ENCODE assay signal across 15 mouse cellular contexts in the genomic region with DNA sequence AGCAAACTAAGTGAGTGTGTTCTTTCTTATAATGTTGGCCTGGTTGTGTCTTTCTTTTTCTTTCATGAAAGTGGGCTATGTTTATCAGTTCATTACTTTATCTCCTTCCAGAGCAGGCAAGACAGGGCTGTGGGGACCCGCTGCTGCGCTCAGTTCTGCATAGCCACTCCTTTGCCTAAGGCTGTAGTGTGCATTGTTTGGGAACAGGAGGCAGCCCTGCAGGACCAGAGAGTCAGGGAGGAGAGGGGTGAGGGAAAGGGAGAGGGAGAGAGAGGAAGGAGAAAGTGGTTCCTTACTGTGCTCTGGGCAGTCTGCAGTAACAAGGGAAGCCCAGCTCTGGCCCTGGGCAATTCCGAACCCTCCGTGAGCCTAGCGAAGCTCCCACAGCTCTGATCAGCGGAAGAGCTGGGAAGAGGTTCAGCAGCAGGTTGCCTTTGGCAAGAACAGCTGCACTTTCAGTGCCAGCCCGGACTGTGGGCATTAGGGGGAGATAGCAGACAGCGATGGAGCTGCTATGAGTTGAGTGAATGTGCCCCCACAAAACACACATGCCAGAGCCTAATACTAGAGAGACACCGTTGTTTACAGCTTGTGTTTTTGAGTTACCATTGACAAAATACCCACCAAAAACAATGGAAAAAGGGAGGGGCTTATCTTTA. TPM values are rescaled to one million over a fixed set of nuclear protein-coding genes. Genes with fewer than 3 reads are reported as not detected.
A peak's percentile ranks its signal among the peaks of the same experiment; 100 is the strongest.
DNase-seq lines count a peak whose midpoint lies in the region; ATAC-seq and TF ChIP-seq lines count a peak whose summit lies in the region.
"Had no signal": no experiment of that assay in that cellular context is flagged by ENCODE, and none has a peak within 500 bp of the region (broad histone marks: within the 10 kb centered on the region; RNA-seq: fewer than 3 reads in every experiment).

No protein-coding gene starts in this region.

- H3K9me3 ChIP-seq in forebrain, embryonic 13.5 days (replicated peaks), result no peaks in the 10 kb centered on the region
- no peaks in the 10 kb centered on the region for H3K9me3 ChIP-seq in forebrain, embryonic 12.5 days
- H3K9me3 ChIP-seq in hindbrain, postnatal 0 days (ENCODE audit: low read length), result no peaks in the 10 kb centered on the region
- H3K9me3 ChIP-seq in neural tube, embryonic 12.5 days, result no peaks in the 10 kb centered on the region
- H3K9me3 ChIP-seq in liver, embryonic 11.5 days (ENCODE audit: control insufficient read depth, low read length), result no peaks in the 10 kb centered on the region

- peak; percentile 45 for DNase-seq in brain, embryonic 14.5 days (ENCODE audit: low read depth)
- peak; percentile 58 for DNase-seq in hindbrain, postnatal 0 days (ENCODE audit: low spot score)
- DNase-seq in right cerebral cortex, postnatal 10 days (ENCODE audit: low spot score in 2 of 2), result no peak
- no peak for DNase-seq in adrenal gland, postnatal 4 days (ENCODE audit: low spot score in 2 of 2)
- DNase-seq in liver, embryonic 11.5 days (ENCODE audit: low spot score), result no peak
- DNase-seq: adrenal gland, postnatal 36 days; B cell, adult 2 months; cerebellum, adult 11-12 months; gastrocnemius, postnatal 36 days; kidney, adult 8-10 months; lung, embryonic 14.5 days; thymus, adult 2 months had no signal

- H3K36me3 ChIP-seq in forebrain, embryonic 13.5 days (ENCODE audit: poor library complexity, severe bottlenecking), result no peaks in the 10 kb centered on the region
- no peaks in the 10 kb centered on the region for H3K36me3 ChIP-seq in forebrain, embryonic 12.5 days (replicated peaks)
- H3K36me3 ChIP-seq in hindbrain, postnatal 0 days (ENCODE audit: insufficient read depth, low read length), result no peaks in the 10 kb centered on the region
- H3K36me3 ChIP-seq in neural tube, embryonic 12.5 days, result no peaks in the 10 kb centered on the region
- H3K36me3 ChIP-seq in liver, embryonic 11.5 days (ENCODE audit: control insufficient read depth, insufficient read depth, low read length), result no peaks in the 10 kb centered on the region

- H3K27me3 ChIP-seq in forebrain, embryonic 13.5 days, result 0 out of 2 replicates have a peak, but pooled peaks cover 3% of the 10 kb centered on the region
- peaks cover 12% of the 10 kb centered on the region; the same call in 1 of the 2 replicates for H3K27me3 ChIP-seq in forebrain, embryonic 12.5 days
- H3K27me3 ChIP-seq in hindbrain, postnatal 0 days (ENCODE audit: insufficient read depth, low read length), result no peaks in the 10 kb centered on the region
- no peaks in the 10 kb centered on the region; the same call in 1 of the 2 replicates for H3K27me3 ChIP-seq in neural tube, embryonic 12.5 days (replicated peaks)
- no peaks in the 10 kb centered on the region for H3K27me3 ChIP-seq in liver, embryonic 11.5 days (replicated peaks; ENCODE audit: control insufficient read depth, insufficient read depth, low read length)

- TF ChIP-seq POLR2A in brain, embryonic 14.5 days (IDR thresholded peaks at IDR 0.05; ENCODE audit: borderline replicate concordance, extremely low read depth, insufficient read depth, insufficient read length, poor library complexity, severe bottlenecking), result no peak

- H3K4me1 ChIP-seq in forebrain, embryonic 13.5 days, result peaks cover 20% of the 10 kb centered on the region
- H3K4me1 ChIP-seq in forebrain, embryonic 12.5 days, result peaks cover 24% of the 10 kb centered on the region
- H3K4me1 ChIP-seq in hindbrain, postnatal 0 days (ENCODE audit: insufficient read depth, low read length), result peaks cover 9% of the 10 kb centered on the region
- peaks cover 20% of the 10 kb centered on the region for H3K4me1 ChIP-seq in neural tube, embryonic 12.5 days
- H3K4me1 ChIP-seq in liver, embryonic 11.5 days (replicated peaks; ENCODE audit: control insufficient read depth, insufficient read depth, low read length), result no peaks in the 10 kb centered on the region; the same call in 1 of the 2 replicates

- 0 out of 2 replicates have a peak overlapping the region, but pooled peaks have one; percentile 6 for H3K4me2 ChIP-seq in forebrain, embryonic 13.5 days
- H3K4me2 ChIP-seq in forebrain, embryonic 12.5 days, result no peak overlapping the region
- peak overlapping the region; percentile 27; the same call in 1 of the 2 replicates for H3K4me2 ChIP-seq in hindbrain, postnatal 0 days (ENCODE audit: low read depth, low read length)
- no peak overlapping the region for H3K4me2 ChIP-seq in neural tube, embryonic 12.5 days (replicated peaks)
- H3K4me2 ChIP-seq in liver, embryonic 11.5 days, result no peak overlapping the region
- H3K4me2 ChIP-seq: lung, embryonic 14.5 days had no signal

- ATAC-seq in forebrain, embryonic 13.5 days, result no peak
- no peak for ATAC-seq in forebrain, embryonic 12.5 days (ENCODE audit: low FRiP score)
- peak; percentile 48; the same call in 1 of the 2 replicates for ATAC-seq in hindbrain, postnatal 0 days
- no peak for ATAC-seq in neural tube, embryonic 12.5 days (ENCODE audit: low FRiP score, low read depth)
- ATAC-seq in liver, embryonic 11.5 days (replicated peaks; ENCODE audit: low FRiP score), result no peak

- H3K27ac ChIP-seq in forebrain, embryonic 13.5 days, result no peak overlapping the region
- no peak overlapping the region for H3K27ac ChIP-seq in forebrain, embryonic 12.5 days
- no peak overlapping the region for H3K27ac ChIP-seq in hindbrain, postnatal 0 days
- H3K27ac ChIP-seq in neural tube, embryonic 12.5 days, result no peak overlapping the region
- H3K27ac ChIP-seq in liver, embryonic 11.5 days (ENCODE audit: low read depth, low read length), result no peak overlapping the region

- H3K4me3 ChIP-seq in forebrain, embryonic 13.5 days, result no peak overlapping the region
- no peak overlapping the region for H3K4me3 ChIP-seq in forebrain, embryonic 12.5 days (replicated peaks)
- no peak overlapping the region for H3K4me3 ChIP-seq in hindbrain, postnatal 0 days (ENCODE audit: low read length)
- H3K4me3 ChIP-seq in neural tube, embryonic 12.5 days, result no peak overlapping the region
- H3K4me3 ChIP-seq in liver, embryonic 11.5 days (ENCODE audit: low read depth, low read length), result no peak overlapping the region

- WGBS in forebrain, embryonic 13.5 days, result 16% methylated on average over 9 of the region's 9 CpGs
- WGBS in forebrain, embryonic 12.5 days, result 16% methylated on average over 9 of the region's 9 CpGs
- 12% methylated on average over 9 of the region's 9 CpGs for WGBS in hindbrain, postnatal 0 days
- WGBS in neural tube, embryonic 12.5 days, result 23% methylated on average over 9 of the region's 9 CpGs
- WGBS in liver, embryonic 11.5 days, result 55% methylated on average over 9 of the region's 9 CpGs

- H3K9ac ChIP-seq in forebrain, embryonic 13.5 days, result no peak overlapping the region
- no peak overlapping the region for H3K9ac ChIP-seq in forebrain, embryonic 12.5 days
- H3K9ac ChIP-seq in hindbrain, postnatal 0 days (replicated peaks; ENCODE audit: low read length), result no peak overlapping the region; the same call in 1 of the 2 replicates
- H3K9ac ChIP-seq in neural tube, embryonic 12.5 days, result 0 out of 2 replicates have a peak overlapping the region, but pooled peaks have one; percentile 13
- no peak overlapping the region for H3K9ac ChIP-seq in liver, embryonic 11.5 days (ENCODE audit: low read depth, low read length)
- H3K9ac ChIP-seq: lung, embryonic 14.5 days had no signal

- TF ChIP-seq CTCF in brain, embryonic 14.5 days (IDR thresholded peaks at IDR 0.05; ENCODE audit: borderline replicate concordance, extremely low read depth, insufficient read depth, insufficient read length), result no peak
- TF ChIP-seq CTCF in hindbrain, postnatal 0 days (IDR thresholded peaks at IDR 0.05; ENCODE audit: low read depth), result peak; percentile 53

RNA-seq across cellular contexts. Expression of a gene that starts 53.7 kb away (rescaled TPM):
- 23.9 and 25.9 TPM in 2 replicates for polyA plus RNA-seq in forebrain, embryonic 13.5 days (2015; fragmentation: Nextera tagmentation; extraction: Ambion mirVana)
- polyA plus RNA-seq in forebrain, embryonic 12.5 days (2016; fragmentation: Nextera tagmentation; extraction: Ambion mirVana), result 27.8 and 29.6 TPM in 2 replicates
- polyA plus RNA-seq in brain, embryonic 14.5 days (2012; rRNA removed), result 16.0 and 21.2 TPM in 2 replicates
- 26.7 and 29.6 TPM in 2 replicates for total RNA-seq in hindbrain, postnatal 0 days (2014; rRNA removed)
- polyA plus RNA-seq in hindbrain, postnatal 0 days (2015; fragmentation: Nextera tagmentation; extraction: Ambion mirVana), result 12.5 and 13.9 TPM in 2 replicates
- 17.0 and 19.6 TPM in 2 replicates for polyA plus RNA-seq in neural tube, embryonic 12.5 days (2016; fragmentation: Nextera tagmentation; extraction: Ambion mirVana)
- total RNA-seq in adrenal gland, postnatal 4 days (2021), result 10 to 100 TPM; 25.2 to 25.5 TPM
- 15.5 and 16.5 TPM in 2 replicates for polyA plus RNA-seq in liver, embryonic 11.5 days (2014; fragmentation: Nextera tagmentation; extraction: Ambion mirVana)

Comparison
In these comparisons a context has a peak if more than half of its experiments do, and no peak if none do; other contexts are left out.
1. H3K4me2 ChIP-seq: peak in forebrain, embryonic 13.5 days (single experiment) and hindbrain, postnatal 0 days (single experiment); none in forebrain, embryonic 12.5 days (single experiment), neural tube, embryonic 12.5 days (single experiment) and liver, embryonic 11.5 days (single experiment).
2. DNase-seq: peak in brain, embryonic 14.5 days (single experiment) and hindbrain, postnatal 0 days (single experiment); none in right cerebral cortex, postnatal 10 days (0 of 2), adrenal gland, postnatal 4 days (0 of 2) and liver, embryonic 11.5 days (single experiment).